Mouse (Mus musculus) heart, adult 2 months (tissue): ENCODE measurements around the gene Spsb1. TPM values are rescaled to one million over a fixed set of nuclear protein-coding genes. Genes with fewer than 3 reads are reported as not detected.

Source experiments
- DNase-seq, 2 experiments: peaks; one replicate each; pipeline ENCODE4 v3.0.0; 2021
- H3K27ac ChIP-seq: fragments of 200-600 bp; 2 replicates; pipeline ENCODE4 v1.8.1; 2022
- H3K27me3 ChIP-seq: fragments of 200-500 bp; 2 replicates; pipeline ENCODE4 v1.6.1; 2012; ENCODE audit warnings: mild to moderate bottlenecking, low read length, inconsistent platforms, mixed read lengths; ENCODE audit not compliant: control insufficient read depth, insufficient read depth
- H3K36me3 ChIP-seq: fragments of 200-500 bp; 2 replicates; pipeline ENCODE4 v1.6.1; 2012; ENCODE audit warnings: low read length, inconsistent platforms; ENCODE audit not compliant: control insufficient read depth, insufficient read depth
- H3K4me1 ChIP-seq: fragments of 200-500 bp; 2 replicates; pipeline ENCODE4 v1.6.1; 2011; ENCODE audit warnings: low read length; ENCODE audit not compliant: control insufficient read depth, insufficient read depth
- H3K4me3 ChIP-seq: fragments of 200-600 bp; 2 replicates; pipeline ENCODE4 v1.8.1; 2022
- H3K79me2 ChIP-seq: fragments of 200-500 bp; replicated peaks from 2 replicates; pipeline ENCODE4 v1.6.1; 2012; ENCODE audit warnings: mild to moderate bottlenecking, inconsistent platforms, low read length, moderate library complexity, mixed read lengths; ENCODE audit not compliant: control insufficient read depth, insufficient read depth
- H3K9ac ChIP-seq: fragments of 200-500 bp; 2 replicates; pipeline ENCODE4 v1.6.1; 2012; ENCODE audit warnings: low read depth, mild to moderate bottlenecking, control low read depth, inconsistent platforms, low read length, mixed read lengths
- CTCF ChIP-seq: fragments of 200-600 bp; IDR thresholded peaks from 2 replicates; pipeline ENCODE4 v1.8.1; 2022; ENCODE audit warnings: antibody characterized with exemption, mild to moderate bottlenecking, moderate library complexity
- EP300 ChIP-seq: fragments of 200-500 bp; IDR thresholded peaks from 2 replicates; pipeline ENCODE4 v1.6.1; 2011; ENCODE audit warnings: low read depth, low read length, control low read depth; ENCODE audit not compliant: insufficient read depth
- POLR2A ChIP-seq: fragments of 200-500 bp; IDR thresholded peaks from 2 replicates; pipeline ENCODE4 v1.6.1; 2011; ENCODE audit warnings: mild to moderate bottlenecking, low read depth, low read length, control low read depth; ENCODE audit not compliant: insufficient read depth
- WGBS: fragments of 180-500 bp; shearing (Covaris S2); methylation state at CpG from one replicate; pipeline ENCODE4 v1.1.7; 2018; 5-methylcytosine and 5-hydroxymethylcytosine counted together
- intact Hi-C: fragments of 180-260 bp; cut with DNase I; formaldehyde crosslinking; loops from one replicate; pipeline ENCODE4 v1.15.1; 2025
- polyA plus RNA-seq: library from polyadenylated mRNA; depleted of rRNA; stranded (reverse); fragments of >200 nt; gene quantifications from 2 replicates; pipeline ENCODE4 v1.2.3, GENCODE M21; 2012
- total RNA-seq, 2 experiments: library from RNA; stranded (reverse); gene quantifications; 2 replicates each; pipeline ENCODE4 v1.2.3; 2021

The Spsb1 gene
- total and polyA plus RNA-seq, 3 experiments = 28.3 to 35.3 (median 32.2) TPM

DNA sequence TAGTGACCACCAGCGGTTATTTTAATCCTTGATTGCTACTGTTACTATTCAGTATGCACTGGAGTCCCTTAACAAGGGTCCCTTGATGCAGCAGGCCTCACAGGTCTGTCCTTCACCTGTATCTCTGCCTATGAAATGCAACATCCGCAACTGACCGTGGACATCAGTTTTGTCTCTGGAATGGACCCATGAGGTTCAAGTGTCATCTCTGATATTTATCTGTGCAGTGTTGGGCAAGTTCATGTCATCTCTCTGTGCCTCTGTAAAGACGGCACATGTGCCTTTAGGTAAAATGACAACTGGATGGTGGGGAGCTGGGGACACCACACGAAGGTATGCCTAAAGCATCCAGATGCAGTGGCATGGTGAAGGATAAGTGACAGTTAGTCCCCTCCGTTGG lies 96.7 kb downstream of the Spsb1 start:
- Histone ChIP-seq H3K27ac (no peak overlapping the region), H3K27me3 (no peaks in the 10 kb centered on the region), H3K4me1 (peaks cover 5% of the 10 kb centered on the region; the same call in 1 of the 2 replicates), H3K36me3 (no peaks in the 10 kb centered on the region), H3K4me3 (no peak overlapping the region), H3K79me2 (no peaks in the 10 kb centered on the region), H3K9ac (no peak overlapping the region)
- no peak for DNase-seq
- TF ChIP-seq POLR2A (no peak), EP300 (no peak), CTCF (no peak)
- intact Hi-C loops = no loop called here
- 94% methylated on average over 6 of the region's 6 CpGs for WGBS

- Histone ChIP-seq H3K4me1 (peaks cover 5% of the 10 kb centered on the region; the same call in 1 of the 2 replicates), H3K27me3 (no peaks in the 10 kb centered on the region), H3K36me3 (no peaks in the 10 kb centered on the region), H3K4me3 (no peak overlapping the region), H3K79me2 (no peaks in the 10 kb centered on the region), H3K27ac (no peak overlapping the region), H3K9ac (no peak overlapping the region)
- no peak for DNase-seq
- intact Hi-C loops = no loop called here
- WGBS = 81% methylated on average over 3 of the region's 3 CpGs
- TF ChIP-seq POLR2A (no peak), EP300 (no peak), CTCF (no peak)
Observed at GRCm38 (mm10) chr4:149857688-149858087, 97.2 kb downstream of the Spsb1 start.

DNA sequence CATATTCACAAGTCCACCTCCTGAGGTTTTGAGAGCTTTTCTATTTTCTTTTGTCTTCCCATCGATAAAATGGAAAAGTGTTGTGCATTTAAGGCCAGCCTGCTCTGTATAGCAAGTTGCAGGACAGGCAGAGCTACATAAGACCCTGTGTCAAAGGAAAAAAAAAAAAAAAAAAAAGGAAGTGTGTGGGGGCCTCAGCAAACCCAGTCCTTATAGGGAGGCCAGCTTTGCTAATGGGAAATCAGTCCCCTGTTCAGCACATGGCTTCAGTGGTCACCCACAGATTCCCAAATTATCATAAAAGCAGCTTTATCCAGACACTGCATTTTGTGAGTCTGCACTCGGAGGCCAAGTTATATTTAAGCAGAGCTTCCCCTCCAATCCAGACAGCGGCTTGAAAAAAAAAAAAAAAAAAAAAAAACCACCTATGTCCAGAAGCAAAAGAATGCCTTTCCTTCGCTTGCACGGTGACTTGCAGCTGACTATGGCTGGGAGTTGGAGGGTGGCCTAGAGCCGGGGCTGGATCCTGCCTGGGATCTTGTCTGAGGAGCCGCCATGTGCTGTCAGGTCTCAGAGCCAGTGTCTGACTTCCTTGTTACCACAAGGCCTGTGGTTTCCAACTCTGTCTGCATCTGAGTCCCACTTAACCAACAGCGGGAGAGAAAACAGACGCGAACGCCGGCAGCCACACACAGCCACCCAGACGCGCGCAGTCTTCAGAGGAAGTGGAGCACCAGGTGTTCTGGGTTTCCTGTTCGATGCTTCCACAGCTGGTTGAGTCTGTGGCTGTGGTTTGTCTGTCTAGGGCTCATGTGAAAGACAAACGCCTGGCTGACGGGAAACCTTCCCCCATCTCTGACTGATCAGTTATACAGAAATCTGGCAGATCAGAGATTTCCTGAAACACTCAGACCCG lies 98.7 kb downstream of the Spsb1 start:
- 50% methylated on average over 19 of the region's 19 CpGs for WGBS
- H3K9ac ChIP-seq = no peak overlapping the region
- intact Hi-C loops = no loop called here
- TF ChIP-seq EP300 = no peak
- no peak for TF ChIP-seq CTCF
- TF ChIP-seq POLR2A = no peak
- H3K27ac ChIP-seq = no peak overlapping the region
- no peaks in the 10 kb centered on the region for H3K36me3 ChIP-seq
- H3K4me1 ChIP-seq = peaks cover 5% of the 10 kb centered on the region; the same call in 1 of the 2 replicates
- DNase-seq = peak in 1 of 2 experiments; percentile 58
- no peaks in the 10 kb centered on the region for H3K79me2 ChIP-seq
- H3K4me3 ChIP-seq = no peak overlapping the region
- no peaks in the 10 kb centered on the region for H3K27me3 ChIP-seq

DNA sequence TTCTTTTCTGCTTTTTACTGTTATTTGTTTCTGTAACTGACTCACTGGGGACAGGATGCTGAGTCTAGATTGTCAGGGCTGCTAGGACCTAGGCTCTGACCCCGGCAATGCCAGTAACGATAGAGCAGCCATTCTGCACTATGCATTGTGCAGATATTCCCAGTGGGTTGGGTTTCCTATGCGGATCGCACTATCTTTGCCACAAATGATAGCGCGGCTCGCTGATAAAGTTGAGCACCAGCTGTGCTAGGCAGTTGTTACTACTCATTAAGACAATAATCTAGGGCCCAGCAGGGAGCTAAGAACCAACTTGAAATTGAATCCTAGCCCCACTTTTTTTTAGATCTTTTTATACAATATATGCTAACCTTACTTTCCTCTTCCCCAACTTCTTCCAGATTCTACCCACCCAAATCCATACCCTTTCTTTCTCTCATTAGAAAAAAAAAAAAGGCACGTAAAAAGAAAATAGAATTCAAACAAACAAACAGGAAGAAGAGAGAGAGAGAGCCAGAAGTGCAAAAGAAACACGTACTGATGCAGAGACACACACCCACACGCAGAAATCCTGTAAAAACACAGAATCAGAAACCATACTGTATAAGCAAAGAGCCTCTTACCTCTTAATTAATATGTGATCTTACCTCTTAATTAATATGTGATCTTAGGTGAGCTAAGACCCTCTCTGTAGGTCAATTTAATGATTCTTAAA lies 99.5 kb downstream of the Spsb1 start:
- intact Hi-C loops = no loop called here
- Histone ChIP-seq H3K79me2 (no peaks in the 10 kb centered on the region), H3K27me3 (no peaks in the 10 kb centered on the region), H3K36me3 (no peaks in the 10 kb centered on the region), H3K9ac (no peak overlapping the region), H3K4me3 (no peak overlapping the region), H3K4me1 (peaks cover 5% of the 10 kb centered on the region; the same call in 1 of the 2 replicates), H3K27ac (no peak overlapping the region)
- TF ChIP-seq CTCF = no peak
- TF ChIP-seq EP300 = no peak
- TF ChIP-seq POLR2A = no peak
- DNase-seq = no peak
- 49% methylated on average over 10 of the region's 10 CpGs for WGBS

GRCm38 (mm10) chr4:149854770-149855169 lies 100.1 kb downstream of the Spsb1 start:
- WGBS = 62% methylated on average over 9 of the region's 9 CpGs
- peaks cover 5% of the 10 kb centered on the region; the same call in 1 of the 2 replicates for H3K4me1 ChIP-seq
- no peak for DNase-seq
- no peak for TF ChIP-seq CTCF
- TF ChIP-seq EP300 = no peak
- TF ChIP-seq POLR2A = no peak
- H3K79me2 ChIP-seq = no peaks in the 10 kb centered on the region
- no peaks in the 10 kb centered on the region for H3K36me3 ChIP-seq
- no peak overlapping the region for H3K27ac ChIP-seq
- H3K9ac ChIP-seq = no peak overlapping the region
- intact Hi-C loops = no loop called here
- 0 out of 2 replicates have a peak overlapping the region, but pooled peaks have one; percentile 5 for H3K4me3 ChIP-seq
- H3K27me3 ChIP-seq = no peaks in the 10 kb centered on the region
